Mouse (Mus musculus) monocyte, adult 5-6 weeks (primary cell): Measurements from ENCODE around the gene Wnk4. TPM values are rescaled to one million over a fixed set of nuclear protein-coding genes. Genes with fewer than 3 reads are reported as not detected.

ENCODE experiments used
- ATAC-seq: fragments of 153-309, 156-312 bp; replicated peaks from 2 replicates; pipeline ENCODE4 v1.8.0; 2017; ENCODE audit warnings: mild to moderate bottlenecking; ENCODE audit not compliant: low TSS enrichment, insufficient number of reproducible peaks, severe bottlenecking, poor library complexity, low FRiP score
- total RNA-seq: library from RNA; stranded (forward); fragments of 200-1000, 200-491, 200-594 nt; gene quantifications from 3 replicates; pipeline ENCODE4 v1.2.3, GENCODE M21; 2017

Gene Wnk4
- total RNA-seq, 1 experiment from 2014 or later: 0.19 TPM

GRCm38 (mm10) chr11:101235429-101235828 is 24.9 kb upstream of the Wnk4 start:
- ATAC-seq: no peak

GRCm38 (mm10) chr11:101236782-101237181 is 23.6 kb upstream of the Wnk4 start:
- ATAC-seq: no peak

GRCm38 (mm10) chr11:101238071-101238647 is 22.2 kb upstream of the Wnk4 start:
- ATAC-seq: no peak

- no peak for ATAC-seq
Measured at GRCm38 (mm10) chr11:101245071-101245470, 15.3 kb upstream of the Wnk4 start.

DNA sequence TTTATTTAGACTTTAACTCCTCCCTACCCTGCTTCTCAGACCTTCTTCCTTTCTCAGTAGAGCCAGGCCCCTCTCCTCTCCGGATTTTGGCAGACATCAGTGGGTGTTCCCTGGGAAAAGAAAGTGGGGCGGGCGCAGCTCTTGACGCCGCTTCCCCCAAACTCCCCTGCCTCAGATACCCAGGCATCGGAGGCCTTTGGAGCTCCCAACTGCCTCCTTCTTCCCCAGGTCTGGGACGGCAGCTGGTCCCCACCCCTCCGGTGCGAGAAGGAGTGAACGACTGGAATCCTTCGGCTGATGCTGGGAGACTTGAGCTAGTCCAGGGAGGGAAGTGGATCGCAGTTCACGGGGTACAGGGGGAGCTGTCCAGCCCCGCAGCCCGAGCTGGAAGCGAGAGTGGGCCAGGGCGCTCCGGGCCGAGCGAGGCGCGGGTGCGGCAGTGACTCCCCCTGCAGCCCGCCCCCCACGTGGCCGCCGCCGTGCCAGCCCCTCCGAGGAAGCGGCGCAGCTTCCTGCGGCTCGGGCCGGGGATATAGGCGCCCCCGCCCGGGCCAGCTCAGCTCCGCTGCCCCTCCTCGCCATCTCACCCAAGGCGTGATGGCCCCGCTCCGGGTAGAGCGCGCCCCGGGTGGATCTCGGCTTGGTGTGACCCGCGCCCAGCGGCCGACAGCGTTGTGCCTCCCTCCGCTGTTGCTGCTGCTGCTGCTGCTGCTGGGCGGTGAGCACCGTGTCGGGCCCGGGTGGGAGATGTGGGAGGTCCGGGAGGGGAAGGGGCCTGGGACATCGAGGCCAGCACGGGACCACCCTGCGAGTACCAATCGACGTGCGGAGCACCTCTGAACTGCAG is 14.3 kb upstream of the Wnk4 start, which contains the start of gene Ramp2:
Gene Ramp2 (plus strand): TSS at position 174 of the 847 bp plus-strand sequence.
- no peak for ATAC-seq

DNA sequence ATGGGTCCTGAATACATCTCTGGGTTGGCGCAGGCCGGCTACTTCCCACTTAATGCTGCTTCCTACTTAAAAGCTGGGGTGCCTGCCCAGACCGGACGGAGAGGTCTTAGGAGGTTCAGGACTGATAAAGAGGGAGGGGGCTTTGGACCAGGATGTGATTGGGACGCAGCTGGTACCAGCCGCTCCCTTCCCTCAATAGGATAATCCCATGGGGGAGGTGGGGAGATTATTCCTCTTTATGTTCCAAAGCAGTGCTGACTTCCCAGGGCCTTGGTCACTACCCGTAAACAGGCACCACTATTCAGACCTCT is 13.7 kb upstream of the Wnk4 start:
- no peak for ATAC-seq

- no peak for ATAC-seq
Measured at GRCm38 (mm10) chr11:101247521-101248030, 12.8 kb upstream of the Wnk4 start.

GRCm38 (mm10) chr11:101248258-101248994 is 11.9 kb upstream of the Wnk4 start:
- peak; percentile 55; the same call in 1 of the 2 replicates for ATAC-seq

- ATAC-seq: no peak
Measured at GRCm38 (mm10) chr11:101251031-101251430, 9.3 kb upstream of the Wnk4 start.

DNA sequence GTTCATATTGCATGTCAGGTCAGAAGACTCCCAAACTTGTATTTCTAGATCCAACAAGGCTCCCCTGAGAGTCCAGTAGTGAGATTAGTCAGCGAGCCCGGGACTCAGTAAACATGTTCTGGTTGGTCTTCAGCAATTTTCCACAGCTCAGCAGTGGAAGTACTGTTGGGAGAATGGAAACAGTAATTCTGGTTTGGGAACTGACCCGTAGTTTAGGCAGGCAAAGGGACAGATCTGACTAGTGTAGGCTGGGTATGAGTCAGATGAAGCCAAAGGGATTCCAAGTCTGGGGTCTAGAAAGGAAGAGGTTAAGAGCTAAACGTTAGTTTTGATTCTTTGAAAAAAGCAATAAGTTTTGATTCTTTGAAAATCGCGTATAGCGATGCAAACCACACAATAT is 7.4 kb upstream of the Wnk4 start:
- no peak for ATAC-seq

- ATAC-seq: peak; percentile 99
Measured at GRCm38 (mm10) chr11:101253613-101254389, 6.6 kb upstream of the Wnk4 start, which contains the start of gene Vps25. TSS of gene Vps25 (plus strand) at chr11:101253707.

GRCm38 (mm10) chr11:101255826-101256775 is 4.3 kb upstream of the Wnk4 start:
- no peak for ATAC-seq

DNA sequence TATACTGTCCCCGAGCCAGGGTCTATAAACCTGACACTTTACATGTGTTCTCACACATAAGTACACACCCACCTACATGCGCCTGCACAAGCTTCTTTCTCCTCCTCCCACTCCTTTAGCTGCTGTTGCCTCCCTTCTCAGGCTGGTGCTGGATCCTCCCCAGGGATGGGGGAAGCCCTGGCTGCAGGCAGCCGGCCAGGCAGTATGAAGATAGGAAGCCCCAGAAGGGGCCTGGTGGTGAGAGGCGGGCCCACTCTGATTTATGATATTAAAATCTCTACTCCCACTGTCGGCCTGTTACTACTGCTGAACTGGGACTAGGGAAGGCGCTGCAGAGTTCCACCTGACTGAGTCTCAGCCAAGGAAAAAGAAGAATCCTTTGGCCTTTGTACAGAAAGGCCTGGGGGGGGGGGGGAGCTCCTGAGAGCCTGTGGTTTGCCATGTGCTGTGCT is 1.1 kb upstream of the Wnk4 start:
- no peak for ATAC-seq

GRCm38 (mm10) chr11:101260826-101261380 is 536 bp downstream of the Wnk4 start:
- ATAC-seq: no peak

GRCm38 (mm10) chr11:101262272-101262967 is 2.1 kb downstream of the Wnk4 start:
- no peak for ATAC-seq

DNA sequence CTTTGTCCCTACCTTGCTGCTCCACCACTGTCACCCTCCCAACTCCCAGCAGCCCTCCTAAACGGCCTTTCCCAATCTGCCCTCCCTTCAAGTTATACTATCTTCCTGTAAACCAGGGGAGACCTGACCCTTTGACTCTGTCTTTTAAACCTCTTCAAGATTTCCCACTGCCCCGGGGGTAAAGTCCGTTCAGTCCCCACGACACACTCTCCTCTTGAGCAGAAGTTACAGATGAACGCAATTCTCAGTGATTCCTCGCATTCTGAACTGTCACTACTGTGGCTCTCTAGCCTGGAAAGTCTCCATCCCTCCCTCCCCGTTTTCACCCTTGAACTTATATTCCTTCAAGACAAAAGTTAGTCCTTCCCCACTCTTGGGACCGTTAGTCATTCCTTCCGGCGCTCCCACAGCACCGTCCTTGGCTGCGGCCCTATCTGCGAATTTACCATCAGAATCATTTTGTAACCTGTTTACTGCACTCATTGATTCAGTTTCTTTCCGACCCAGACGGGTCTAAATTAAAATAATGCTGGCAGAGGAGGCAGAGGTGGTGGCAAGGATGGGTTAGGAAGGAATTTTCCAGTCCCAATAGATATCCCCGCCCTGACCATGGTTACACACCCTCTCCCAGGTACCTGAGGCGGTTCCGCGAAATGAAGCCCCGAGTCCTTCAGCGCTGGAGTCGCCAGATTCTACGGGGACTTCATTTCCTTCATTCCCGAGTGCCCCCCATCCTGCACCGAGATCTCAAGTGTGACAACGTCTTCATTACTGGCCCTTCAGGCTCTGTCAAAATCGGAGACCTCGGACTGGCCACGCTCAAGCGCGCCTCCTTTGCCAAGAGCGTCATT is 3.0 kb downstream of the Wnk4 start:
- no peak for ATAC-seq
